Mouse (Mus musculus) ES-Bruce4 (cell line): ENCODE measurements around the gene Proser3.

Source experiments
- CTCF ChIP-seq: IDR thresholded peaks from one replicate; pipeline ENCODE4 v1.8.1; 2011; ENCODE audit warnings: low read depth, low read length
- EP300 ChIP-seq: IDR thresholded peaks from 2 replicates; pipeline ENCODE4 v1.6.1; 2011; ENCODE audit warnings: low read depth, low read length; ENCODE audit not compliant: insufficient read depth
- POLR2A ChIP-seq: IDR thresholded peaks from one replicate; pipeline ENCODE4 v1.8.1; 2011; ENCODE audit warnings: low read length; ENCODE audit not compliant: insufficient read depth

- TF ChIP-seq CTCF: no peak
- no peak for TF ChIP-seq POLR2A
- no peak for TF ChIP-seq EP300
These were observed 13.0 kb upstream of the Proser3 start, which contains the start of gene Igflr1 for GRCm38 (mm10) chr7:30564970-30565571.
